Mouse (Mus musculus) brain, embryonic 14.5 days (tissue): ENCODE results near the gene N4bp3.

Source experiments
- CTCF ChIP-seq: fragments of 200-500 bp; IDR thresholded peaks from 2 replicates; pipeline ENCODE4 v1.5.1; 2012; ENCODE audit warnings: inconsistent platforms, mild to moderate bottlenecking, moderate library complexity, borderline replicate concordance; ENCODE audit not compliant: insufficient read depth, insufficient read length; ENCODE audit errors: extremely low read depth
- POLR2A ChIP-seq: fragments of 200-500 bp; IDR thresholded peaks from 2 replicates; pipeline ENCODE4 v1.6.1; 2012; ENCODE audit warnings: mild to moderate bottlenecking, inconsistent platforms, borderline replicate concordance; ENCODE audit not compliant: poor library complexity, insufficient read depth, insufficient read length, severe bottlenecking; ENCODE audit errors: extremely low read depth

DNA sequence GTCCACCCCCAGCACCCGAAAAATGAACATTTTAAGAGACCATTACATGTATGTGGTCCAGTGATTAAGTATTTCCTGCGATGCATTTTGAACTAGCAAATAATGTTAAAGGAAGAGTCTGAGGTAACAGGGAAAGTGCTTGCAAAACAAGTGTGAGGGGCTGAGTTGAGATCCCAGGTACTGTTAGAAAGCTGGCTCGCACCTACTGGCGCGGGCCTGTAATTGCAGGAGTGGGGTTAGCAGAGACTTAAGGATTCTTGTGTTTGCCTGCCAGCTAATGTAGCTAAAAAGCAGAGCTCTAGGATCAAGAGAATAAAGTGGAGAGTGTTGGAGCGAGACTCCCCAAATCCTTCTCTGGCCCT is 14.3 kb downstream of the N4bp3 start:
- TF ChIP-seq CTCF, result peak; percentile 68
- TF ChIP-seq POLR2A, result no peak
